Mouse (Mus musculus) bone marrow, adult 2 months (tissue): ENCODE data around the gene Ablim1.

ENCODE experiments used
- CTCF ChIP-seq: fragments of 200-500 bp; IDR thresholded peaks from 2 replicates; pipeline ENCODE4 v1.5.1; 2011; ENCODE audit warnings: low read length, control low read depth; ENCODE audit not compliant: control insufficient read depth, insufficient read depth
- POLR2A ChIP-seq: fragments of 200-500 bp; IDR thresholded peaks from 2 replicates; pipeline ENCODE4 v1.6.1; 2011; ENCODE audit warnings: low read depth, mild to moderate bottlenecking, control low read depth, low read length, borderline replicate concordance; ENCODE audit not compliant: control insufficient read depth

DNA sequence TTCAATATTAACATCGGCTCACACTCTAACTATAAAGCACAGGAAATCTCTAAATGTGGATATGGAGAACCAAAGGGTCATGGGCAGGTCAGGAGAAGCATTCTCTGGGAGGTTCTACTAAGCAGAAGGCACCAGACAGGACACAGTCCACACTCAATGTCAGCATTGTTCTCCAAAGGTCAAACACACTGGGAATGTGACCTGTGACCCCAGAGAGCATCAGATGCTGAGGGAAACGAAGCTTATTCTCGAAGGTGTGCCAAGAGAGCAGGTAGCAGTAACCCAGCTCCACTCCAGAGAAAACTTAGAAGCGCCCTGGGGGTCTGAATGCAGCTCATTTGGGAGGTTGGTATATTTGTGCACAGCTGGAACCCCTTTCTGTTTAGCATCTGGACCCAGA, 233.2 kb downstream of the Ablim1 start:
- TF ChIP-seq CTCF (no peak), POLR2A (no peak)
